In genomic region chr1:87475076-87475895, GRCm38 (mm10) we compare ENCODE assay signal across 8 mouse cellular contexts. TPM values are rescaled to one million over a fixed set of nuclear protein-coding genes. Genes with fewer than 3 reads are reported as not detected.
DNase-seq lines count a peak whose midpoint lies in the region; ATAC-seq and TF ChIP-seq lines count a peak whose summit lies in the region.

No protein-coding gene starts in this region.

- in situ Hi-C loops in ES-E14 (cut with MboI; ENCODE audit: low sequenced_read_pairs in 2 of 2, unreplicated experiment in 2 of 2): no loop called here

- H3K27me3 ChIP-seq in heart, embryonic 10.5 days (ENCODE audit: insufficient read depth, poor library complexity, severe bottlenecking): peaks cover 87% of the 10 kb centered on the region
- H3K27me3 ChIP-seq in limb, embryonic 10.5 days (ENCODE audit: low read depth, poor library complexity, severe bottlenecking): peaks cover 50% of the 10 kb centered on the region

- H3K4me1 ChIP-seq in heart, embryonic 10.5 days: peaks cover 9% of the 10 kb centered on the region
- peaks cover 0 to 9% of the 10 kb centered on the region in 2 experiments; a peak in 1 of 4 replicates for H3K4me1 ChIP-seq in ES-E14 (ENCODE audit: control insufficient read depth in 2 of 2, insufficient read depth in 2 of 2, low read length in 2 of 2, poor library complexity in 1 of 2)
- H3K4me1 ChIP-seq in limb, embryonic 10.5 days: peaks cover 9% of the 10 kb centered on the region

- peak overlapping the region; percentile 64 for H3K27ac ChIP-seq in heart, embryonic 10.5 days
- H3K27ac ChIP-seq in ES-E14 (ENCODE audit: insufficient read depth, low read depth, low read length, poor library complexity, severe bottlenecking): no peak overlapping the region
- H3K27ac ChIP-seq in limb, embryonic 10.5 days: peak overlapping the region; percentile 58

- ATAC-seq in activated CD4-positive, CD25-positive, alpha-beta regulatory T cell, adult 4 months: no peak

- no peak for DNase-seq in heart, embryonic 10.5 days (ENCODE audit: low spot score)
- no peak for DNase-seq in heart, postnatal 4 days
- no peak for DNase-seq in ES-E14 (ENCODE audit: low read depth, low spot score)
- DNase-seq in frontal cortex, postnatal 14 days (ENCODE audit: low spot score in 2 of 2): peak; percentile 64 to 76
- DNase-seq in limb, embryonic 10.5 days (ENCODE audit: low spot score): peak; percentile 48
- peak; percentile 77 to 84 for DNase-seq in right cerebral cortex, postnatal 36 days (ENCODE audit: low spot score in 2 of 2)
- DNase-seq in T-cell, adult 2 months (ENCODE audit: low spot score): no peak

- no peaks in the 10 kb centered on the region for H3K9me3 ChIP-seq in heart, embryonic 10.5 days
- no peaks in the 10 kb centered on the region for H3K9me3 ChIP-seq in ES-E14 (ENCODE audit: control insufficient read depth, insufficient read depth, low read depth, low read length)
- H3K9me3 ChIP-seq in limb, embryonic 10.5 days (replicated peaks): no peaks in the 10 kb centered on the region

- H3K4me3 ChIP-seq in heart, embryonic 10.5 days: peak overlapping the region; percentile 57
- H3K4me3 ChIP-seq in ES-E14 (ENCODE audit: insufficient read depth in 1 of 2, low read depth in 1 of 2, low read length in 2 of 2, poor library complexity in 1 of 2, severe bottlenecking in 1 of 2): peak overlapping the region; percentile 65 to 71
- peak overlapping the region; percentile 55 for H3K4me3 ChIP-seq in limb, embryonic 10.5 days

- H3K36me3 ChIP-seq in heart, embryonic 10.5 days: no peaks in the 10 kb centered on the region
- no peaks in the 10 kb centered on the region for H3K36me3 ChIP-seq in ES-E14 (ENCODE audit: control insufficient read depth, insufficient read depth, low read length, poor library complexity, severe bottlenecking)
- no peaks in the 10 kb centered on the region for H3K36me3 ChIP-seq in limb, embryonic 10.5 days

- WGBS in heart, embryonic 10.5 days: 4% methylated on average over 39 of the region's 42 CpGs
- WGBS in limb, embryonic 10.5 days: 2% methylated on average over 40 of the region's 42 CpGs

- H3K9ac ChIP-seq in ES-E14 (ENCODE audit: insufficient read depth, low read depth, low read length, poor library complexity, severe bottlenecking): peak overlapping the region; percentile 5; the same call in 1 of the 2 replicates

TF ChIP-seq in ES-E14, 5 proteins besides CTCF, POLR2A, EP300 and RAD21:
- TF ChIP-seq MAFK (IDR thresholded peaks at IDR 0.05; ENCODE audit: insufficient read depth, low read depth, low read length): no peak
- TF ChIP-seq ZNF384 (IDR thresholded peaks at IDR 0.05; ENCODE audit: low read depth, low read length): no peak
- TF ChIP-seq ZC3H11A (IDR thresholded peaks at IDR 0.05; ENCODE audit: borderline replicate concordance, low read depth, low read length): no peak
- no peak for TF ChIP-seq CHD2 (IDR thresholded peaks at IDR 0.05; ENCODE audit: low read depth, low read length)
- no peak for TF ChIP-seq HCFC1 (IDR thresholded peaks at IDR 0.05; ENCODE audit: borderline replicate concordance, insufficient read depth, low read length)

RNA-seq across cellular contexts. Expression of gene Snorc, which starts 5.2 kb away (rescaled TPM):
- not detected in 2 replicates for polyA plus RNA-seq in heart, embryonic 10.5 days (2016; fragmentation: Nextera tagmentation; extraction: Ambion mirVana)
- not detected for total RNA-seq in heart, postnatal 4 days (2021)
- total RNA-seq in ES-E14 (2012; rRNA removed): 1.3 TPM in 1 of 2 replicates, not detected in the other
- not detected in 2 replicates for polyA plus RNA-seq in limb, embryonic 10.5 days (2016; fragmentation: Nextera tagmentation; extraction: Ambion mirVana)
- not detected for polyA plus RNA-seq in activated CD4-positive, CD25-positive, alpha-beta regulatory T cell, adult 4 months (2017; shearing (Covaris generic))

RNA-seq across cellular contexts. Expression of gene Neu2, which starts 34.4 kb away (rescaled TPM):
- polyA plus RNA-seq in heart, embryonic 10.5 days (2016; fragmentation: Nextera tagmentation; extraction: Ambion mirVana): 0.18 TPM in 1 of 2 replicates, not detected in the other
- total RNA-seq in heart, postnatal 4 days (2021): not detected
- not detected in 2 replicates for total RNA-seq in ES-E14 (2012; rRNA removed)
- not detected in 2 replicates for polyA plus RNA-seq in limb, embryonic 10.5 days (2016; fragmentation: Nextera tagmentation; extraction: Ambion mirVana)
- not detected for polyA plus RNA-seq in activated CD4-positive, CD25-positive, alpha-beta regulatory T cell, adult 4 months (2017; shearing (Covaris generic))

Comparison
In these comparisons a context has a peak if more than half of its experiments do, and no peak if none do; other contexts are left out.
1. DNase-seq: peak in frontal cortex, postnatal 14 days (2 of 2), limb, embryonic 10.5 days (single experiment) and right cerebral cortex, postnatal 36 days (2 of 2); none in heart, embryonic 10.5 days (single experiment), heart, postnatal 4 days (single experiment), ES-E14 (single experiment) and T-cell, adult 2 months (single experiment).
2. Peak in every context shown above with its lines, with median percentiles within 50 percentile points of each other: H3K4me3 ChIP-seq.